Mouse (Mus musculus): Measurements from ENCODE around the gene Pde4dip.

The Pde4dip gene

DNA sequence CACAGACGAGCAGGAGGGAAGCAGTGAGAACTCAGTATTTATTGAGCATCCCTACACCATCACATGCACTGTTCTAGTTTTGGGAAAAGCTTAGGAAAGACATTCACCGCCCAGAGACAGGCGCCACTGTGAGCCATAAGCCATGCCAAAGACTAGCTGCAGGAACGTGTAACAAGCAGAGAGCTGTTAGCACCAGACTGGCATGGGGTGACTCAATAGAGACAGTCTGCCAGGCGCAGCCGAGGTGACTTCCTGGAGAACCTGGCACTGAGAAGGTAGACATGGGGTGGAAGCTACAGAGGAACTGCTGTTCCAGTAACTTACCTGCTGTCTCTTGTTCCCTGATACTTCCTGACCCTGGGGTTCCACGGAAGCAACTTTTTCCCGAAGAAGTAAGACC, 145.7 kb downstream of the Pde4dip start:
- DNase-seq, result no peak

DNA sequence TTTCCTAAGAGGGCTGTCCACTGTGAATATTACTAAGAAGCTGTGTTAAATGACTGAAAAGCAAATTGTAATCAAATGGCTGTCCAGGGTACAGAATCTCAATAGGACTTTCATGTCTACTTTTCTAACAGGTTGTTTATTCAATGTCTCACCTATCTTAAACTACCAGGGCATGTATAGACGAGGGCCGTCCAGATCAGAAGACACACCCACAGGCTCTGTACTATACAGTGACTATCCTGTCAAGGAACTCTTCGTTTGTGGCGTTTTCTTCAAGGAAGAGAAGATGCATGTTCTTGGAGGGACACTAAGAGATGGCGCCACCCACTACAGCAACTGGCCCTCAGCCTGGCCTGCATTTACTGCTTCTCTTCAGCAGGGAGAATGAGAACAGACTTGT, 152.9 kb downstream of the Pde4dip start:
- no peak for DNase-seq

GRCm38 (mm10) chr3:97734259-97734658, 154.2 kb downstream of the Pde4dip start:
- no peak for DNase-seq

DNA sequence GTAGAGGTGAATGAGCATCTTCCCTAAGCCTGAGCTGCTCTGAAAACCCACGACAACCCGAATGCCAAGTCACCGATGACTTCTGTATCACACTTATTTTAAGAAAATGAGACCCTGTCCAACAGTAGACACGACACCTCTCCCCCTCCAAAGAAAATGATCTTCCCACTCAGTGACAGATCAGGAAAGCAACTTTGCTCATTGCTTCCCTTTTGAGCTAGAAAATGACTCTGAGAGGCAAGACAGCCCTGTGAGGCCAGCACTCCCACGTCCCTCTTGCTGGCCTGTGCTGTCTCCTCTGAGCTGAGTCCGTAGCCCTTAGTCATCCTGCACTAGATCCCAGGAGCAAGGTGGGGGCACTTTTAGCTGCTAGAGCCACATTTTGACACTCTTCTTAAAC, 155.9 kb downstream of the Pde4dip start:
- no peak for DNase-seq

GRCm38 (mm10) chr3:97730624-97731023, 157.9 kb downstream of the Pde4dip start:
- no peak for DNase-seq

DNA sequence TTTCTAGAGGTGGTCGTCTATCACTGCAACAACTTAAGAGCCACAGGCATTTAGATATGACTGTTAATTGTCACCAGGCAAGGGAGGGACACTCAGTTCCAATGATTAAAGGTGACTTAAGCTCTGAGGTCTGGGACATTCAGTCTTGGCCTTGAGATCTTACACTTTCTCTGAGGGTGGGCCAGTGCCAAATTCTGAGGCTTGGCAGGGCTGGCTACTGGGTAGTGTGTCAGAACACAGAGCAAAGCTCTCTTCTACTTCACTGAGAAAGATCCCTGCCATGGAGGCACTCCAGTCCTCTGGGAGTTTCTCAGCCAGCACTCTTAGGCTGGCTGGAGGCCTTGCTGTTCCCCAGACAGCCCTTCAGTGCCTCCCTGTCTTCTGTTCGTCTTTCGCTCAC, 158.4 kb downstream of the Pde4dip start:
- DNase-seq, result no peak

GRCm38 (mm10) chr3:97727801-97728200, 160.7 kb downstream of the Pde4dip start:
- DNase-seq, result no peak

DNA sequence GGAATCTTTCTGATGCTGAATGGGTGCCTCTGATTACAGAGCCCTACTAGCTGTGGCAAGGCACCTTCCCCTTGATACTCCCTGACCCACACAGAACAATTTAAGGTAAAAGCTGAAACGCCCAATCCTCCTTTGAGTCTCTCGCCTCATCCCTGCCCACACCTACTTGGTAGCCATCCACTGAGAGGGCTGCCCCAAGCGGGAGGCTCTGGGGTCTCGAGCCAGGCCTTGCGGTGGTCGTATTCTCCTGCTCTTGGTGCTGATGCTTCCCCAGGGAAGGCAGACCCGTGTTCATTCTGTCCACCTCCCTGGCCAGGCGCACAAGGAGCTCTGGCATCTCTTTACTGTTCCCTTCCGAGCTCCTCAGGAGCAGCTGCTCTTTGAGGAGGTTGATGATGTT, 169.4 kb downstream of the Pde4dip start:
- no peak for DNase-seq

- DNase-seq, result no peak
Measured at GRCm38 (mm10) chr3:97715922-97716321, 172.6 kb downstream of the Pde4dip start.

GRCm38 (mm10) chr3:97710881-97711280, 177.6 kb downstream of the Pde4dip start:
- no peak for DNase-seq

DNA sequence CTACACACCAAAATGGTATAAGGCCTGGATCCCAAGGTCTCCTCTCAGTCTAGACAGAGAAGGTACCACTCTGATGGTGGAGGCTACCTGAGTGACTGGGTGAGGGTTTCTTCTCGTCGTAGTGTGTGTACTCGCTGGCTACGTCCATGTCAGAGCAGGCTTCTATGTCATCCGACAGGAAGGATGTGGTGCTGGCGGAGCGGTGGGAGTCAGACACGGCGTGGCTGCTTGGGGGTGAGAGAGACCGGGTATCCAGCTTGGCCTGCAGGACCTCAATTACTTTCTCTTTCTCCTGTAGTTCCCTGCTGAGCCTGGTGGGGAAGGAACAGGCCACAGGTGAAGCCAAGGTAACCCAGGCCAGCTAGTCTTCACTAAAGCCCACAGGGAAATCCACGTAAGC, 178.4 kb downstream of the Pde4dip start:
- DNase-seq, result no peak

GRCm38 (mm10) chr3:97706561-97706960, 181.9 kb downstream of the Pde4dip start:
- DNase-seq, result no peak

- DNase-seq, result no peak
Measured at GRCm38 (mm10) chr3:97705508-97705907, 183.0 kb downstream of the Pde4dip start.

DNA sequence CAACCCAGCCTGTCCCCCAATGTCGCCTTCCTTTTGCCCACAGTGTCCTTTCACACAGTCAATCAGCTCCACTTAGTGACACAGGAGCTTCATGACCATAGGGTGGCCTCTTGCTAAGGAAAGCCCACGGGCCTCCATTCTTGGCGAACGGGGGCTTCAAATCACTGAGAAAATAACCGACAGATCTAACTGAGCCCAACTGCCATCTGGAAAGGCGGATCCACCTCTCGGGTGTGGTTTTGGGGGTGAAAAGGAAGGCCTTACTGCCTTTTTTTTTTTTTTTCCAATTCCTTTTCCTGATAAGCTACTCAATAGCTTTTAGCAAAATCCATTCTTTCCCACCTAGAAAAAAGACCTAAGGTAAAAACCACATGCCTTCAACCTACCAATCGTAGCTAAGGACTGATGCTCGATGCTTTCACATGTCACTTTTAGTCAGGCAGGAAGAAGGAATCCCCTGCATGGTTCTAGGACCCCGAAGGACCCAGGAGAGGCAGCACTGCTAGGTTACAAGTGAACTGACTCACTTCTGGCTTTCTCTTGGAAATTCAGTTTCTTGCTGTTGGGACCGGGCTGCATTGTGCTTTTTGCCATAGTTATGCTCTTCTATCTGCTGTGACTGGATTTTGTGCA, 185.9 kb downstream of the Pde4dip start:
- no peak for DNase-seq

GRCm38 (mm10) chr3:97701198-97701597, 187.3 kb downstream of the Pde4dip start:
- no peak for DNase-seq

DNA sequence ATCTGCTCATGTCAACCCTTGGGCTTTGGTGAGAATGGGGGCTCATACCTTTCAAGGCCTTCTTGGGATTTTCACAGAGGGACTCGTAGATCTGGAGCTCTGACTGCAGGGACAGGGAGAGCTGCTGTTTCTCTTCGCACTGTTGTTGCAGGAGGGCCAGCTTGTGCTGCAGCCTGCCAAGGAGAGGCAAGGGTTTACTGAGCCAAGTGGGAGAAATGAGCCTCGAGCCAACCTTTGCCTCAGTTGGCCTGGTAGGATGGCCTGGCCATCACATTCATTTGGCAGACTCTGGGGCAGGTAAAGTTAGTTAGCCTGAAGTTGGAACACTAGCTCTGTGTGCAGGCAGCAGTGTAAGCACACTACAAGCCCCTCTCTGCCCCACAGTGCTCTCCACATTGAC, 189.4 kb downstream of the Pde4dip start:
- DNase-seq, result no peak

GRCm38 (mm10) chr3:97697291-97697690, 191.2 kb downstream of the Pde4dip start:
- no peak for DNase-seq

GRCm38 (mm10) chr3:97696866-97697265, 191.6 kb downstream of the Pde4dip start:
- DNase-seq, result no peak

DNA sequence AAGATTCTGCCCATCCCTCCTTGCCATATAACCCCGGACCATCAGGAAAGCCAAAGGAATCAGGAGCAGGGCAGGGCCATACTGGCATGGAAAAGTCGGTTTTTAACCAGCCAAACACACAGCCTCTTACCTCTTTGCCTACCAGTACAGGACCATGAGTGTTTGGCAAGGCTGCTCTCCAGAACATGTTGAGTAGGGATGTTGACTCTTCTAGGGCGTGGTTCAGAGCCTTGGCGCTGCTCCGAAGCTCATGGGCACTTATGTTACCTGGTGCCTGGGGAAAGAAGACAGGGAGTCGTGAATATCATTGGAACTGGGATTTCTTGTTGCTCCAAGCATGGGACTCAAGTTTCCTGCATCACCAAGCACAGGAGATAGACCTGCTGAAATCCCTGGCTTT, 194.7 kb downstream of the Pde4dip start:
- no peak for DNase-seq

DNA sequence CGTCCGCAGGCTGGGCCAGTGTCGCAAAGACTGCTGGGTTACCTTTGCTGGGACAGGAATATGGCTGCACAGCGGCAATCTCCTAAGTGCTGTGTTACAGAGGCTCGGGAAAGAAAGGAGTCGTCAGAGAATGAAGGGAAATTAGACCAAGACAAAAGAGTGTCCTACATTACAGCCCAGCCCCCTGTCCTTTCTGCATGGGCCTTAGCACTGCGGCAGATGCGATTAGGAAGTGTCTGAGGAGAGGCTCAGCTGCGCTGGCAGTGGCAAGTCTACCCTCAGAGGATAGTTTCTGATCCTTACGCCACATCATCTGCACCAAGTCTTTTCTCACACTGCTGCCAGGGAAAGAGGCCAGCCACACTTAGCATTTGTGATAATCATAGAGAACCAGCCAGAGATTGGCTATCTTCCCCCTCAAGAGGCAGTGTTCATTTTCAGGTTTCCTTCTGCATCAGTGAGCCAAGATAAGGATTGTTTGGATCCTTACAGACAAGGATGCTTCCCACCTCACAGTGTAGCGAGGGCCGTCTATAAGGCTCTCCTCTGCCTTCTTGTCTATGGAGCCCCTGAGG, 197.0 kb downstream of the Pde4dip start:
- no peak for DNase-seq

GRCm38 (mm10) chr3:97690590-97690989, 197.9 kb downstream of the Pde4dip start:
- DNase-seq, result no peak

- DNase-seq, result no peak
Measured at GRCm38 (mm10) chr3:97689289-97689688, 199.2 kb downstream of the Pde4dip start.

GRCm38 (mm10) chr3:97686372-97687117, 202.0 kb downstream of the Pde4dip start:
- no peak for DNase-seq

- no peak for DNase-seq
Measured at GRCm38 (mm10) chr3:97683560-97684195, 204.8 kb downstream of the Pde4dip start.

Data from spleen, adult 18-20 months (tissue).